Mouse (Mus musculus): ENCODE results near the gene Efcab14.

DNA sequence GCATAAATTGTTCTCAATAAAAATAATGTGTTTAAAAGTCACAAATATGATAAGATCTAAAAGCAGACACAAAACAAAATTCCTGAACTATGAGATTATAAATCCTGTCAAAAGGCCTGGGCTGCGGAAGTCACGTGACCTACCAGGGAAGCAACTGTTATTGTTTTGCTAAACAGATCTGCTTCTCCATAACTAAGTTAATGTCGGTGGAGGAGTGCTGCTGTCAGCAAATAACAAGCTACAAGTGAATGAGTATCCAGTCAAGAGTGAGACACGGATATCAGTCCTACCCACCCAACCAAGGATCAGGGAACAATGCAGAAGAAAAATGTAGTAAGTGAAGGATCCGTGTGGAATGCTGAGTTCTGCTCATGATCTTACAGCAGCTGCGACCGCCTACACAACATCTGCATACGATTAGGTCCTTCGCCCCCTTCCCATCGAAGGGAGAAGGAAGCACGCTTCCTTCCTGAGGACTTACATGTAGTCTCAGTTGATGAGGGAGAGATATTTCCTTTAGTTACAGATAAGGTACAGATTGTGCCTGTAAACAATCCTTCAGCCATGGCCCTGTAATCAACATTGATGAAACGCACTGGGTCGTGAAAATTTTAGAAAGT, 28.5 kb upstream of the Efcab14 start:
- TF ChIP-seq CTCF (IDR thresholded peaks at IDR 0.05; ENCODE audit: low read depth, low read length) (no peak), POLR2A (IDR thresholded peaks at IDR 0.05; ENCODE audit: insufficient read depth, low read length) (no peak)
